Mouse (Mus musculus) forebrain, embryonic 16.5 days (tissue): ENCODE results near the gene Fuom. TPM values are rescaled to one million over a fixed set of nuclear protein-coding genes. Genes with fewer than 3 reads are reported as not detected.
A peak's percentile ranks its signal among the peaks of the same experiment; 100 is the strongest.
"Not testable (repeated sequence)": the region's sequence is repeated elsewhere in the genome, so short reads cannot be mapped to it uniquely, and the experiment has no call there.

ENCODE experiments used
- ATAC-seq: fragments of 200-750 bp; cut with Nextera tagmentation; 2 replicates; pipeline ENCODE4 v1.8.0; 2017; ENCODE audit warnings: mild to moderate bottlenecking, moderate library complexity
- H3K27ac ChIP-seq: fragments of 300-500 bp; sonication (generic); 2 replicates; pipeline ENCODE4 v1.5.1; 2014; ENCODE audit warnings: low read length, control low read depth
- H3K27me3 ChIP-seq: fragments of 300-500 bp; sonication (generic); replicated peaks from 2 replicates; pipeline ENCODE4 v1.6.1; 2014; ENCODE audit warnings: low read length; ENCODE audit not compliant: control insufficient read depth, insufficient read depth
- H3K36me3 ChIP-seq: fragments of 300-500 bp; sonication (generic); 2 replicates; pipeline ENCODE4 v1.6.1; 2014; ENCODE audit not compliant: control insufficient read depth, insufficient read depth
- H3K4me1 ChIP-seq: fragments of 300-500 bp; sonication (generic); replicated peaks from 2 replicates; pipeline ENCODE4 v1.6.1; 2014; ENCODE audit warnings: low read length; ENCODE audit not compliant: control insufficient read depth, insufficient read depth
- H3K4me2 ChIP-seq: fragments of 300-500 bp; sonication (generic); 2 replicates; pipeline ENCODE4 v1.6.1; 2014; ENCODE audit warnings: mild to moderate bottlenecking, low read length, control low read depth
- H3K4me3 ChIP-seq: fragments of 300-500 bp; sonication (generic); replicated peaks from 2 replicates; pipeline ENCODE4 v1.5.1; 2014; ENCODE audit warnings: mild to moderate bottlenecking, low read length, control low read depth
- H3K9ac ChIP-seq: fragments of 300-500 bp; sonication (generic); replicated peaks from 2 replicates; pipeline ENCODE4 v1.6.1; 2014; ENCODE audit warnings: low read depth, low read length, control low read depth
- H3K9me3 ChIP-seq: fragments of 300-500 bp; sonication (generic); 2 replicates; pipeline ENCODE4 v1.6.1; 2016; ENCODE audit warnings: low read length; ENCODE audit not compliant: control insufficient read depth
- WGBS: fragments of 180-500 bp; shearing (Covaris S2); extraction: QIAGEN DNeasy Blood & Tissue Kit; methylation state at CpG from one replicate; pipeline ENCODE4 v1.1.7; 2014; 5-methylcytosine and 5-hydroxymethylcytosine counted together
- polyA plus RNA-seq: library from polyadenylated mRNA; unstranded; fragments of >200 nt; fragmentation: Nextera tagmentation; extraction: Ambion mirVana; gene quantifications from 2 replicates; pipeline ENCODE4 v1.2.1, GENCODE M21; 2015

Gene Fuom
- 13.4 and 15.5 TPM in 2 replicates for polyA plus RNA-seq

- Histone ChIP-seq H3K4me3 (peak within 1 kb of the TSS; percentile 42), H3K36me3 (peaks cover 7% of the 10 kb centered on the region), H3K27me3 (no peaks in the 10 kb centered on the region), H3K4me2 (peak within 1 kb of the TSS; percentile 73), H3K9ac (peak within 1 kb of the TSS; percentile 57), H3K27ac (no peak within 1 kb of the TSS), H3K4me1 (peaks cover 13% of the 10 kb centered on the region), H3K9me3 (no peaks in the 10 kb centered on the region)
- ATAC-seq = peak; percentile 88
- WGBS = 2% methylated on average over 30 of the region's 30 CpGs
Measured at GRCm38 (mm10) chr7:140101993-140102860, at the start of gene Fuom. TSS of gene Fuom (minus strand) at chr7:140102441.

GRCm38 (mm10) chr7:140144550-140144949 lies 42.3 kb upstream of the Fuom start:
- 80% methylated on average over 4 of the region's 4 CpGs for WGBS
- no peak overlapping the region for H3K27ac ChIP-seq
- no peak for ATAC-seq

GRCm38 (mm10) chr7:140141350-140141749 lies 39.1 kb upstream of the Fuom start:
- no peak for ATAC-seq
- 5% methylated on average over 14 of the region's 14 CpGs for WGBS
- Histone ChIP-seq H3K4me3 (no peak overlapping the region), H3K4me2 (no peak overlapping the region), H3K9ac (no peak overlapping the region), H3K9me3 (no peaks in the 10 kb centered on the region), H3K36me3 (no peaks in the 10 kb centered on the region), H3K4me1 (peaks cover 13% of the 10 kb centered on the region), H3K27me3 (no peaks in the 10 kb centered on the region), H3K27ac (no peak overlapping the region)

More at GRCm38 (mm10) chr7:140144550-140144949, 42.3 kb upstream of the Fuom start:
- Histone ChIP-seq H3K27me3 (no peaks in the 10 kb centered on the region), H3K4me3 (no peak overlapping the region), H3K36me3 (no peaks in the 10 kb centered on the region), H3K9ac (no peak overlapping the region), H3K9me3 (no peaks in the 10 kb centered on the region), H3K4me1 (peaks cover 4% of the 10 kb centered on the region; the same call in 1 of the 2 replicates), H3K4me2 (no peak overlapping the region)

- Histone ChIP-seq H3K4me3 (peak overlapping the region; percentile 95), H3K36me3 (no peaks in the 10 kb centered on the region), H3K9ac (peak overlapping the region; percentile 96), H3K27me3 (no peaks in the 10 kb centered on the region), H3K4me1 (peaks cover 13% of the 10 kb centered on the region), H3K27ac (no peak overlapping the region), H3K9me3 (no peaks in the 10 kb centered on the region), H3K4me2 (peak overlapping the region; percentile 94)
- peak; percentile 11; the same call in 1 of the 2 replicates for ATAC-seq
- under 1% methylated on average over 8 of the region's 8 CpGs for WGBS
Measured at GRCm38 (mm10) chr7:140138021-140138310, 35.7 kb upstream of the Fuom start.

- peaks cover 13% of the 10 kb centered on the region for H3K4me1 ChIP-seq
- WGBS = 2% methylated on average over 39 of the region's 39 CpGs
- peak within 1 kb of the TSS; percentile 95 for H3K4me3 ChIP-seq
Measured at GRCm38 (mm10) chr7:140137135-140138020, 35.1 kb upstream of the Fuom start, which contains the start of gene Mtg1. TSS of gene Mtg1 (plus strand) at chr7:140137564.

GRCm38 (mm10) chr7:140135106-140135770 lies 33.0 kb upstream of the Fuom start:
- Histone ChIP-seq H3K27ac (no peak overlapping the region), H3K4me2 (no peak overlapping the region), H3K27me3 (no peaks in the 10 kb centered on the region), H3K4me1 (peaks cover 9% of the 10 kb centered on the region), H3K4me3 (no peak overlapping the region), H3K9ac (no peak overlapping the region), H3K36me3 (no peaks in the 10 kb centered on the region), H3K9me3 (no peaks in the 10 kb centered on the region)
- 89% methylated on average over 5 of the region's 5 CpGs for WGBS
- no peak for ATAC-seq

More at GRCm38 (mm10) chr7:140137135-140138020, 35.1 kb upstream of the Fuom start, which contains the start of gene Mtg1:
- Histone ChIP-seq H3K27me3 (no peaks in the 10 kb centered on the region), H3K36me3 (no peaks in the 10 kb centered on the region), H3K9me3 (no peaks in the 10 kb centered on the region), H3K27ac (peak within 1 kb of the TSS; percentile 78), H3K4me2 (peak within 1 kb of the TSS; percentile 94), H3K9ac (peak within 1 kb of the TSS; percentile 96)
- ATAC-seq = peak; percentile 98

- H3K4me1 ChIP-seq, H3K4me2 ChIP-seq, H3K9me3 ChIP-seq, H3K4me3 ChIP-seq, ATAC-seq, H3K27ac ChIP-seq, H3K9ac ChIP-seq, H3K27me3 ChIP-seq, H3K36me3 ChIP-seq: not testable (repeated sequence)
- 96% methylated on average over 5 of the region's 7 CpGs for WGBS
Measured at GRCm38 (mm10) chr7:140134033-140134432, 31.8 kb upstream of the Fuom start.

GRCm38 (mm10) chr7:140132184-140132583 lies 29.9 kb upstream of the Fuom start:
- not testable (repeated sequence) for H3K4me1 ChIP-seq, ATAC-seq, H3K4me3 ChIP-seq, H3K27ac ChIP-seq, H3K27me3 ChIP-seq, H3K4me2 ChIP-seq, H3K9ac ChIP-seq, H3K9me3 ChIP-seq, H3K36me3 ChIP-seq
- WGBS = 94% methylated on average over 7 of the region's 7 CpGs

GRCm38 (mm10) chr7:140127911-140128310 lies 25.7 kb upstream of the Fuom start:
- 88% methylated on average over 2 of the region's 2 CpGs for WGBS
- Histone ChIP-seq H3K36me3 (no peaks in the 10 kb centered on the region), H3K4me3 (no peak overlapping the region), H3K4me1 (peaks cover 6% of the 10 kb centered on the region), H3K4me2 (no peak overlapping the region), H3K27ac (no peak overlapping the region), H3K27me3 (no peaks in the 10 kb centered on the region), H3K9me3 (no peaks in the 10 kb centered on the region), H3K9ac (no peak overlapping the region)
- no peak for ATAC-seq
